Mouse (Mus musculus) adrenal gland, postnatal 4 days (tissue): ENCODE measurements at regions not wholly inside any gene's neighbourhood (a gene's known extent, or its start where the extent isn't known, plus 50 kb on each side); places are given as distances from the start of the nearest gene placed in this dataset.

ENCODE experiments used
- DNase-seq, 2 experiments: peaks; one replicate each; pipeline ENCODE4 v3.0.0; 2021 to 2022; ENCODE audit warnings: low spot score in 2 of 2, mixed read lengths in 2 of 2

DNA sequence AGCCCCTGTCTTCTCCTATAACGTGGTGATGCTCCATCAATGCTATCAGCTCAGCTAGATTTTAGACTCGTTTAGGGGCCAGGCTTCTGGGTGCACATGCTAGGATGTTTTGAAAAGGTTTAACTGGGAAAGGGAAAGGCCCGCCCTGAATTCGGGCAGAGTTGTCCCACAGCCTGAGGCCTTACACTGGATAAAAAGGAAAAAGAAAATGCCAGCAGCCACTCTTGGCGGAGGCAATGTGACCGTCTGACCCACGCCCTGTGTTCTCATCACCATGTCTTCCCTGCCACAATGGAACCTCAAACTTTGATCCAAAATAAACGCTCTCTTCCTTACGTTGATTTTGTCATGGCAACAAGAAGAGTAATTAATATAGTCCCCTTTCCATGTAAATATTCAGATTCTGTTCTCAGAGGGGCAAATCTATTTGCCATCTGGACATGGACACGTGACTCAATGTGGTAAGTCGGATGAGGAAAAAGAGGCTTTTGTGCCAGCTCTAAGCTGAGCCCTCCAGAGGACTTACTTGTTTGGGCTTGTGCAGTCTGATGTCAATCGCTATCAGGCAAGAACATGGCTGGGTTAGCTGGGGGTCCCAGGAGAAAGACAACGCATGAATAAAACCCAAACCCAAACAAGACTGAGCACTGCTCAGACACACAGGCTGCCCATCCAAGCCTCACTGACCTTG is 253.4 kb upstream of the Hnrnpa3 start:
- no peak for DNase-seq

DNA sequence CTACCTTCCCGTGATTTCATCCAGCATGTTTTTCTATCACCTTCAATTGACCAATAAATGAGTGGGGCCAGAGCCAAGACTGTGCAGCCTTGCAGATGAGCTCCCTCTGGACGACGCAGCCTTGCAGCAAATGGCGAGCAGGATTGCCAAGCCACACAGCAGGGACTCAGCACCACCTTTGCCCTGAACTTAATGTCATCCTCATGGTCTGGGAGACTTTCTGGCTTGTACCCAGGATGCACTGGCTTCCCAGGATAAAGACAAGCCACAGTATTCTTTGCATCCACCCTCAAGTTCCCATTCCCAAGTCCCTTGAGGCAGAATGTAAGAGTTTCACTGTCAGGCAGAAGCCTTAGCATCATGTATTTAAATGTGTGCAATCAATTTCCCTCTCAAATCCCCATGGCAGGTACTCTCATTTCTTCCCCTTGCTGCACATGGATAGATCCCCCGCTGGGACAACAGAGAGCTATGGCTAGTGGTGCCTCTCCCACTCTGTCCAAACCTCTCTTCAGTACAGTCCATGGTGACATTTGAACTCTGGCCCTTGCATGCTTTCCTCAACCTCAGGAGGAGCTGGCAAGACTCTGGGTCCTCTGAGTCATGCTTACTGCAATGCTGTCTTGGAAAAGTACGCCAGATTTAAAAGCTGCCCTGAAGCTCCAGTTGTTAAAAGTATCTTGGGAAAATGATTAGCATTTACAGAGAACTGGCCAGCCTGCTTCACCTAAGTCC is 252.2 kb upstream of the Hnrnpa3 start:
- no peak for DNase-seq

DNA sequence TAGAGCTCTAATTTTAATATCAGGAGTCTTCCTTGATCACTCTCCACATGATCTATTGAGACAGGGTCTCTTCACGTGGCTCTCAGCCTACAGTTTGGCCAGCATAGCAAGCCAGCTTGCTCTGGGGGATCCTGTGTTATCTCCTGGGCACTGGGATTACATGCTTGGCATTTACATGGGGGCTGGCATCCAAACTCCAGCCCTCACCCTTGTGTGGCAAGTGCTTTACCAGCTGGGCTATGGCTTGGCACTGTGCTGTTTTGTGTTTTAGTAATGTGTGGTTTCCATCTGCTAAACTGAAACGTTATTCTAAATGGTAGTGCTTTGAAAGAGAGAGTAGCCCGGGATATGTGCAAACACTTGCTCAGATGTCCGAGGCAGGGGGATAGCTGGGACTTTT is 251.5 kb upstream of the Hnrnpa3 start:
- DNase-seq, result no peak

DNA sequence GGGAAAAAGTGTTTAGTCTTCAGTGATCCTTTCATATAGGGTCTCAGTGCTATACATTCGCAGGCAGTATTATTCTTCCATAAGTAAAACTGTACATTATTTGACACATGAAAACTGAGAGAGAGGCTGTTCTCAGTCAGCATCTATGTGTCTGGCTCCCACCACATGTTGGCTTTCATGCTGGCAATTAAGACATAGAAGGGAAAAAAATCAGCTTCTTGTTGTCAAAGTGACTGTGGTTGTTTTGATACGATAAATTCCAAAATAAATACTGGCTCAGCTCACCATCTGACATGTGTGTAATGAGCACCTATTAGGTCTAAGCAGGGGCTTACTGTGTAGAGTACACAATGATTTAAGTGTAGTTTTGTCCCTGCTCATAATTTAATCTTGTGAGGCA is 251.0 kb upstream of the Hnrnpa3 start:
- no peak for DNase-seq

DNA sequence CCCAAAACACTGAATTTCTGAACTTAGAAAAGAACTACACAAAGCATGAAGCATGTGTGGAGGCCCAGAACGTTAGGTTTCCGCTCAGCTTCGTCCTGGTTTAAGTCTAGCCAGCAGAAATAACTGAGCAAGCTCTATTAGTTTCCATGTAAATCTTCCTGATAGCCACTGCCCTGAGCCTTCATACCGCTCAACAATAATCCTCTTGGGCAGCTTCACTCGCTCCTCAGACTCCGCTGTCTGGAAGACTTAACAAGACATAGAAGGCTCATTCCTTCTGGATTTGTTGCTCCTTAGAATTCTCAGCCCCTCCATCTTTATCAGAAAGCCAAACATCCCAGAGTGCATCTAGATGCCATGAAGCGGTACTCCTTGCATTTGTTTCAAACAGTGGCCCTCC is 249.3 kb upstream of the Hnrnpa3 start:
- no peak for DNase-seq

DNA sequence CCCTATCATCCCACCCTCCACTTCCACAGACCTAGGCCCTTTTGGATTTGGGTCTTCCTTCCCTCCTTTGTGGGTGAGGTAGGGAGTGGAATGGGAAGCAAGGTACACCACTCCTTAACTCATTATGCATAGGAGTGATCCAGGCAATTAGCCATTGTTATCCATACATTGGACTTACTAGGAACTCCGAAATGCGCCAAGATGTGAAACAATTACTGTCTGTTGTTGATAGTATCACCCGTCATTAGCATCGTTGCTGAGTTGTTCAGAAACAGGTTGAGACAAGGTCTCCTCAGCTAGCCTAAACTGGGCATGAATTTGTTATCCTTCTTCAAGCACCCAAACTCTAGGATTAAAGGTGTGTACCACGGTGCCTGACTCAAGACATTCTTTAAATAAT is 246.3 kb upstream of the Hnrnpa3 start:
- DNase-seq, result no peak

DNA sequence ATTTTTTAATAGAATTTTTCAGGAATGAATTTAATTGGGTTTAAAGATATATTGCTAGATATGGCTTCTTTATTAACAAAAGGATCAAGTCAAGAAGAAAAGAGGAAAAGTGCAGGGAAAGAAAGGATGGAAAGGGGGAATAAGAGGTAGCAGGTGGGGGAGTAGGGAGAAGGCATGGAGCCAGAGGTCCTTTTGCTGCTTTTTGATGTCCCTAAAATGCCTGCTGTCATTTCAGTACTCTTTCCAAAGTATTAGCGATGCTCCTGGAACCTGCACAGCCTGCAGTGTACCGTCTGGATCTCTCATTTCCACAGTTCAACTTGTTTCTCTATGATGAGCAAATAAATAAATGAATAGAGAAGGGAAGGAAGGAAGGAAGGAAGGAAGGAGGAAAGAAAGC is 240.4 kb upstream of the Hnrnpa3 start:
- DNase-seq, result no peak

DNA sequence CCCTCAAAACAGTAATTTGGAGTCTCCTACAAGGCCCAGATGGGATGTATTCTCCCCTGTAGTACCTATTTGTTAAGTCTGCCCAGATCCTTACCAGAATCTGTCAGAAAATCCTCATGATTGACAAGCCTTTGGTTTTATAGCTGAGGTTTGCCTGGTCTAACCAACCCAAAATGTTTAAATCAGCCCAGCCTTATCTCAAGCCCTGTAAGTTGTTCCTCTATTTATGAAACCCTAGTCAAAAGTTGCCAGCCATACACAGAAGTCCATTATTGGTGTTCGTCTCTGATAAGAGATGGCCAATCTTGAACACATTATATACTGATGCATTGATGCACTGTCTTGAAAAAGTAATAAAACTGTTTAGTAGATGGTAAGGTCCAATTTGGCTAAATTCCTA is 239.9 kb upstream of the Hnrnpa3 start:
- DNase-seq, result no peak

DNA sequence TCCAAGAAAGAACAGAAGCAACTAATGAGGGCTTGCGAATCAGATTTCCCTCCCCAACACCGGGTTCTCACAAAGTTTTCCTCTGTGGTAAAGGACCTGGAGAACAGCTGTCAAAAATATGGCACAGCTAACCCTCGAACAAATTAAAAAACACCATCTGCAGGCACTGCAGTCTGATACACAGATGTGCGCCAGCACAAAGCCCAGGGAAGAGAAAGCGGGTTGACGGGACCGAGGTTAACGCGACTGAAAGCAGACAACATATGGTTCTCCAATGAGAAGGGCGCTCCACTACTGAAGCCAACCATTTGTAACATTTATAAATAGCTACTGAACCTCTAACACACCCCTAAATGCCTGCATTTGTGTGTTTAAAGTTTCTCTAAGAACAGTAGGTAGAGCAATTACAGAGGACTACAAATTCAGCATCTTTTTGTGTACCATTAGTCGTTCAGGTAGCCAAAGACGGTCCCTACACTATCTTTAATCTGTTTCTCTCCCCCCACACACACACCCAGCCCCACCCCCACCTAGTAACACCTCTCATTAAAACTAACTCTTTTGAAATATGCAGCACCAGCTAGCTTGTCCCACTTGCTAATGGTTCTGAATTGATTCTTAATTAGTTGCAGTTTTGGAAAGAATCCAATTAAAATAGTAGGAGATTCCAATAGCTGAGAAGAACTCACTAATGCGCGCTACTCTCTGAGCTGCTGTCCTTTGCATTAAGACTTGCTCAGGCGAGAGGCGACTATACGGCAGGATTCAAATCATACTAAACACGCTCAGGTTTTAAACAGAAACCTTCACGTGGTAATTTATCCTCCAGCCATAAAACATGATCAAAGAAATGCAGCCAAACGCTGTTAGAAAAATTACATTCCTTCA is 236.0 kb upstream of the Hnrnpa3 start:
- no peak for DNase-seq

DNA sequence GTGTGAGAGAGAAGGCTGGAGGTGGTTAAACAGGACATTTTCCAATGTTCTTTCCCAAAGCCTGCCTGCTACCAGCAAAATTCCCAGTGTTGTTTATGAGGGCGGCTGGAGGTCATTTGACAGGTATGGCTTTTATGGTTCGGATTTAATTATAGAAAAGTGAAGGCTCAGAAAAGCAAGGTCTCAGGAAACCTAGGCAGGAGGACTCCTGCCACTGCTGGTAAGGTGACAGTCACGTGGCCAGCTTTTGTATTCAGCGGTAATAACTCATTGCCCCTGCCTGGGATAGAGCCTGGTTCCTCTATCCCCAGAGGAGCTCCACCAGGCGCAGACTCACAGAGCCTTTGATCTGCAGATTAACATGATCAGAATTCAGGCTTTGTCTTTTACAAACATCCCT is 235.2 kb upstream of the Hnrnpa3 start:
- DNase-seq, result no peak

DNA sequence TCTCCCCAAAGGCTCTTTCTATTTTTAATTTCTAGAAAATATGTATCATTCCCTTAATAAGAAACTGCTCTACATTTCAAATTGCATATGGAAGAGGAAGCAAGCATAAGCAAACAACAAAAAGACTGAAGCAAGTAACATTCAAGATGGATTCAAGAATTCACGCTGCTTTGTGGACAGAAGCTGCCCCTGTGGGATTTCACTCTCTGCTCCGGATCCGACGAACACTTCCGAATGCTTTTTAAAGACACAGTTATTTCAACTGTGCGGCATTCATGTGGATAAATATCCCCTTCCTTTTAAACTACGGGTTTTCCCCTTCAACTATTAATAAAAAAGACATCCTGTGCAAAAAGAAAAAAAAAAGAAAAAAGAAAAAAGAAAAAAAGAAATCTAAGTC is 234.7 kb upstream of the Hnrnpa3 start:
- no peak for DNase-seq

DNA sequence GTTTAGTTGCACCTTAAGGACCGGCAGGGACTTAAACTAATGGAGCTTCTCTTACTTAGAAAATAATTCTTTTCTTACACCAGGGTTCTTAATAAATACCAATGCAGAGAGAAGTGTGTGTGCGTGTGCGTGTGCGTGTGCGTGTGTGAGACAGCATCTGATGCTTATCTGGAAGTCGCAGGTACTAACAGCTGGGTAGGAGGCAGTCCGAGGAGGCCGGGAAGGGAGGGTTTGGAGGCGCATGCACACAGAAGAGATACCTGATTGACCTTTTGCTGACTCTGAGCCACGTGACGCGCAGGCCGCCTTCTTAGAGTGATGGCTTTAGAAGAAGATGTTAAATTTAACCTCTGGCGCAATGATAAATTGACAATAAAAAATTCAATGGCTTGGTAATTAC is 234.2 kb upstream of the Hnrnpa3 start:
- no peak for DNase-seq

DNA sequence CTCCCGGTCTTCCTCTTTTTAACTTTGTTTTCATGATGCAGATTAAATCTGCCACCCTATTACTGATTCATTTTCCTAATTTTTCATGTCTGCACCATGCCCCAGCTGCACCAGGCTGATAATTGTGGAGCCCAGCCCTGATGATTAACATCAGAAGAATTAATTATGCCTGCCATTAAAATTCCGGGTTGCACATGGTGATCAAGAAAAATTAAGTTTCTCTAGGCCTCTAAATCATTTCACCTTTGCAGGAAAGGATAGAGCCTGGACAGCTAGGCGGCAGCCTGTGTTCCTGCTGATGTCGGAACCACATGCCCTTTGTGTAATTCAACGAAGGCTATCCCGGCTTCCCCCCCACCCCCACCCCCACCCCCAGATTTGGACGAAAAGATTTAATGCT is 233.7 kb upstream of the Hnrnpa3 start:
- DNase-seq, result no peak

DNA sequence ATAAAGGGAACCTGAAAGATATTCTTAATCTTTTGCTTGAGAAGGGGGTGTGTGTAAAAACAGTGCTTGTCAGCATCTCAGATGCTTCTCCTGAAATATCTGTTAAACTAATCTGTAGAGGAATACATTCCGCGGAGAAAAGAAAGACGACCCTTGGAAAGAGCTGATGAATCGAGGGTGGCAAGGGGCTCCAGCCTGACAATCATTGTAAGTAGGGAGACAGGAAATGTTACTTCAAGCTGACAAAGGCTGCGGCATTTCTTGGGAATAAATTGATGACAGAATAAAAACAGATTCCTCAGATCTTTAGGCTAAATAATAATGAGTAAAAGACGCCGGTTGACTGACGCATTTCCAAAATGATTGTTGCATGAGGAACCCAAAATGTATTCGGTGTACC is 233.3 kb upstream of the Hnrnpa3 start:
- DNase-seq, result no peak

DNA sequence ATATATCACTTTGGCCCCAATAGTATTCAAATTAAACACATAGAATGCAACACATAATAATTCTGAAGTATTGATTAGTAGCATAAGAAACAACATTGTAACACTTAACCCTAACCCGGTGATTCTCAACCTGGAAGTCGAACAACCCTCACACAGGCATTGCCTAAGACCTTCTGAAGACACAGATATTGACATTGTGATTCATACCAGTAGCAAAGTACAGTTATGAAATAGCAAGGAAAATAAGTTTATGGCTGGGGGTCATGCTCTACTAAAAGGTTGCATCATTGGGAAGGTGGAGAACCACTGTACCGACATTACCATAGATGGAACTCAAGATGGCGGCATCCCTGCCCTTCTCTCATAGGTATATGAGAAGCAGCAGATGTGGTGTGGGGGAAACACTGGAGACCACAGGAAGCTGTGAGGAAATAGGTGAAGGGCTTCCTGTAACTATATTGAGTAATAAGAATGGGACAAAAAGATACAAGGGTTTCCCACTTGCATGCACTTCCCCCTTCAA is 231.1 kb upstream of the Hnrnpa3 start:
- no peak for DNase-seq

DNA sequence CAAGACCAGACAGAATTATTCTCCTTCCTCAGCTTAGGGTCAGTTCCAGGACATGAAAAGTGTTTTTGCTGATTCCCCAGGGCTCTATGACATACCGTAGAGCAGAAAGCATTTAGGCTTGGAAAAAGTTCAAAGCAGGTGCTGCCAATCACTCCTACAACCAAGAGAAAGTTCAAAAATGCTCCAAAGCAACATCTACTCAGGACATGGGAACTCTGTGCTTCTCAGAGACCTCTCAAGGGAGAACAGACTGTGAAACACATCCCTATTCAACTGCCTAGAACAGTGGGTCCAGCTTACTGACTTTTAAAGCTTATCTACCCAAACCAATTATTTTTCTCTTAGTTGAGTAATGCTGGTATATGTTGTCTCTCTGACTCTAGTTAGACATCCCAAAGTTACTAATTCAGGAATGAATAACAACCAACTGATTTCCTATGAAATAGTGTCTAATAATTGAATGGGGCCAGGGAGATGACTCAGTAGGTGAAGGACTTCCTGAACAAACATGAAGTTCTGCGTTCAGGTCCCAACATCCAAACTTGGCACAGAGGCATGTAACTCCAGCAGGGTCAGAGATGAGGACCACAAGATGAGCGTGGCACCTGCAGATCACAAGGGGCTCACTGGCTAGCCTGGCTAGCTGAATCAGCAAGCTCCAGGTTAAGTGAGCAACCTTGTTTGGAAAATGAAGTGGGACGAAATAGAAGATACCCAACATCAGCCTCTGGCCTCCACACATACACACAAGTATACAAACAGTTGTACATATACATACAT is 228.7 kb upstream of the Hnrnpa3 start:
- no peak for DNase-seq

DNA sequence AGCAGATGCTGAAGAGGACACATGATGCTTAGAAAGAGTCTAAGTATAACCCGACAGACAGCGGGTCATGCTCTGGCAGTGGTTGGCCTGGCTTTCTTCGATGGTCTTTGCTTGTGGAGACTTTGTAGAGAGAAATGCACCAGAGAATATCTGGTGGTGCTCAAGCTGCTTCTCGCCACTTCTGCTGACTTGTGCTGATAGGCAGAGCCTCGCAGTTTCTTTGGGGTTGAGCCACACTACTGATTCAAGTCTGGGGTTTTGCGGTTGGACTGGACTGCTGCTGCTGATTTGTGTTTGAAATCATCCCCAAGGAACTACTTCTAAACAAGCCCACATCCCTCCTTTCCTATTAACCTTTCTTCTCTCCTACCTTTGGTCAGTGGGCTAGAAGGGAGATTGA is 227.1 kb upstream of the Hnrnpa3 start:
- DNase-seq, result no peak

DNA sequence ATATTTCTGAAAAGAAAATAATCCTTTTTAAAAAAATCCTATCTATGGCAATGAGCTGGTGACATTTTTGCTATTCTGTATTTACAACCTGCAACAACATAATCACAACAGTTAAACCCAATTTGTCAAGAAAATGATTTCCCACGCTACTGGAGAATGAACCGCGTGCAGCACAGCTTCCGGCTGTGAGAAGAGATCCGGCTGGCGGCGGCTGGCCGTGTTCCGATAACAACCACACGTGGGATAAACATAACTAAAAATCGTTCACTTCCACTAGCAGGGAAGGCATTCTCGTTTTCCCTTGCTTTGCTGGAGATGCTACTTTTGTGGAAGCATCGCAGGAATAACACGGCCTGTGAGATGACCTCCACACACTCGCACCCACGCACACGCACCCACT is 224.5 kb upstream of the Hnrnpa3 start:
- no peak for DNase-seq

DNA sequence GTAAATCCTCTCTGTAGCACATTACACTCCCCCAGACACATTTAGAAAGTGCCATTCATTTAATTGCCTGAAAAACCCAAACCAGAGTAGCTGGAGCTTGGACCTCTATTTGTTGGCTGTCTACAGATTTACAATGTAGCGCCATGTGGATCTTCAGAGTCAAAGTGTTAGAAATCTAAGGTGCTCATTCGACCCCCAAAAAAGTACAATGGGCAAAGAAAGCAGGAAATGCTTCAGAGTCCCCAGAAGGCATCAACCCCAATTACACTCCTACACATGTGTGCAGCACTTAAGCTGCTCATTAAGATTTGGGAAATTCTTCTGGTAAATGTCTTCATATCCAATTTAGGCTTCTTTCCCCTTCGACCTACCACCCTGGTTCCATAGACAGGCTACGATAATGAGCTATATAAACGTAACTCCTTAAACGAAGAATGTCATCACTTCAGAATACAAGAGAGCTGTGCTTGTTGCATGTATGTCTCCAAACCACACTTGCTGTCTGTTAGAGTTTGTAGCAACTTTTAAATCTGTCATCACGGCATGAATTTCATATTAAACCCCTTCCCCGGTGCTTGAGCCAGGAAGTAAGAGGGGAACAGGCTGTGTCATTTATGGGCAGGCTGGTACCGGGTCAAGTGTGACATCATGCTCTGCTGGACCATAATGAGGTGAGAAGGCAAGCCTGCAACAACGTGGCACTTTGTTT is 219.4 kb upstream of the Hnrnpa3 start:
- DNase-seq, result no peak

DNA sequence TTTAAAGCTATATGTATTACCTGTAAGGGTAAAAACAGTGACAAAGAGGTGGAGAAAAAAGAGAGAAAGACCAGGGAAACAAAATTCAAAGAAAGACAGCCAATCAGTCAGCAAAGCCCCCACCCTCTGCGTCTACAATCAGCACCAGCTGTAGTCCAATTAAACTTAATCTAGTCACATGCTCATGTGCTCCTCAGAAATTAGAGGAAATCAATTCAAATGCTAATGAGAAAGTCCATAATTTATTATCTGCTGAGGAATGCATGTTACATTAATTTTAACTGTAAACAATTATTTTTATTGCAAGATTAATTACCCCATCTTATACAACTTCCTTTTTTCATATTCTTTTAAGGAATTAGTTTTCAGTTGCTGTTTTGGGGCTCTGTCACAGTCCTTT is 216.4 kb upstream of the Hnrnpa3 start:
- DNase-seq, result no peak

DNA sequence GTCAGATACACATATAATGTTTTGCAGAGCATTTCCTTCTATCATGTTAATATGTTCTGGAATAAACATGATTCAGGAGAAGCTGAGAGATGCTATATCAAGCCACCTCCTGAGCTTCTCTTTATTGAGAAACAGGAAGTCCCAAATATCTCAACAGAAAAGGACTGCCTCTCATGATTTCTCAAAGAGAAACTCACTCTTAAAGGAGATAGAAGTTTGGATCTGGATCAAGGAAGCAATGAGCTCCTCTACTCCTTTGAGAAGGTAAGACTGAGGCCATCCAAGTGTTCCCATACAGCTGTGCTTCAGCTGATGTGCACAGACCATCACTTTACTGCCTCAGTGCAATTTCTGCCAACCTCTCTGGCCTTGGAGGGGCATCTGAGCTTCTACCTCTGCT is 213.9 kb upstream of the Hnrnpa3 start:
- no peak for DNase-seq
